Mouse (Mus musculus): Measurements from ENCODE around the gene Svs3b.

GRCm38 (mm10) chr2:164210892-164211291, 45.5 kb downstream of the Svs3b start:
- TF ChIP-seq EP300 (IDR thresholded peaks at IDR 0.05; ENCODE audit: insufficient read depth, low read depth, low read length) (no peak), POLR2A (IDR thresholded peaks at IDR 0.05; ENCODE audit: insufficient read depth, low read depth, low read length) (no peak), CTCF (IDR thresholded peaks at IDR 0.05) (no peak)
